16 mouse cellular contexts compared by ENCODE assay signal in the genomic region with DNA sequence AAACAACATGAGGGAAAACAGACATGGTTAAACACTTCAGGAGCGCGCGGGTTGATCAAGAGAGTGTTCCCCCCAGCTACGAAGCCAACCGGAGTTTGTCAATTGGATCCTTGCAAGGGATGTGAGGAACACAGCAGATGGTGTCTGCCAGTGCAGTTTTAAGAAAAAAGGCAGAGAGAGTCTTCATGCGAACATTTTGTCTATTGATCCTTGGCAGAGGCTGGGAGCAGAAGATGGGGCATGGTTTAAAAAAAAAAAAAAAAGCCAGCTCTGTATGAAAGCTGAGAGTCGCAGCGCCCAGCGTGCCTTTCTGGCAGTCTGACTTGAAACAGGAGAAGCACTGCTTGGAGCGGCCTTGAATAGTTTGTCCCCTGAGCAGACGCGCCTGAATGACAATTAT. TPM values are rescaled to one million over a fixed set of nuclear protein-coding genes. Genes with fewer than 3 reads are reported as not detected.
DNase-seq lines count a peak whose midpoint lies in the region; ATAC-seq and TF ChIP-seq lines count a peak whose summit lies in the region.
"Had no signal": no experiment of that assay in that cellular context is flagged by ENCODE, and none has a peak within 500 bp of the region (broad histone marks: within the 10 kb centered on the region; RNA-seq: fewer than 3 reads in every experiment).

No protein-coding gene starts in this region.

- no peak overlapping the region for H3K4me2 ChIP-seq in embryonic facial prominence, embryonic 14.5 days (ENCODE audit: low read depth, low read length)
- H3K4me2 ChIP-seq: hindbrain, embryonic 15.5 days; liver, embryonic 11.5 days; midbrain, embryonic 12.5 days; neural tube, embryonic 13.5 days had no signal

- in situ Hi-C loops in ES-E14 (cut with MboI; ENCODE audit: low sequenced_read_pairs in 2 of 2, unreplicated experiment in 2 of 2): no loop called here

- DNase-seq in gastrocnemius, adult 2 months: peak; percentile 40
- DNase-seq in gastrocnemius, postnatal 10 days: no peak
- DNase-seq in ES-E14 (ENCODE audit: low read depth, low spot score): no peak
- peak; percentile 71 for DNase-seq in embryonic facial prominence, embryonic 14.5 days (ENCODE audit: low spot score)
- peak; percentile 13 for DNase-seq in right cerebral cortex, adult 2 months (ENCODE audit: low spot score in 2 of 2)
- DNase-seq in kidney, postnatal 14 days: no peak
- DNase-seq: heart, adult 11 months; thymus, postnatal 36 days had no signal

- H3K9ac ChIP-seq in ES-E14 (ENCODE audit: insufficient read depth, low read depth, low read length, poor library complexity, severe bottlenecking): no peak overlapping the region
- no peak overlapping the region for H3K9ac ChIP-seq in embryonic facial prominence, embryonic 14.5 days (ENCODE audit: low read depth, low read length)
- H3K9ac ChIP-seq: hindbrain, embryonic 15.5 days; midbrain, embryonic 12.5 days; neural tube, embryonic 13.5 days had no signal

- H3K27ac ChIP-seq in gastrocnemius, adult 2 months: no peak overlapping the region
- H3K27ac ChIP-seq in ES-E14 (ENCODE audit: insufficient read depth, low read depth, low read length, poor library complexity, severe bottlenecking): no peak overlapping the region
- no peak overlapping the region for H3K27ac ChIP-seq in embryonic facial prominence, embryonic 14.5 days (replicated peaks; ENCODE audit: low read depth, low read length)
- H3K27ac ChIP-seq: hindbrain, embryonic 15.5 days; left cerebral cortex, adult 2 months; midbrain, embryonic 12.5 days; neural tube, embryonic 13.5 days had no signal

- H3K4me1 ChIP-seq in ES-E14 (ENCODE audit: control insufficient read depth in 2 of 2, insufficient read depth in 2 of 2, low read length in 2 of 2, poor library complexity in 1 of 2): peaks cover 5 to 6% of the 10 kb centered on the region in 2 experiments
- no peaks in the 10 kb centered on the region for H3K4me1 ChIP-seq in embryonic facial prominence, embryonic 14.5 days (ENCODE audit: control insufficient read depth, insufficient read depth, low read length)
- H3K4me1 ChIP-seq: midbrain, embryonic 12.5 days; neural tube, embryonic 13.5 days had no signal

- intact Hi-C loops in gastrocnemius, adult 2 months (cut with DNase I): no loop called here

- no peaks in the 10 kb centered on the region for H3K36me3 ChIP-seq in ES-E14 (ENCODE audit: control insufficient read depth, insufficient read depth, low read length, poor library complexity, severe bottlenecking)
- H3K36me3 ChIP-seq in embryonic facial prominence, embryonic 14.5 days (ENCODE audit: control insufficient read depth, insufficient read depth, low read length): no peaks in the 10 kb centered on the region
- H3K36me3 ChIP-seq: hindbrain, embryonic 15.5 days; midbrain, embryonic 12.5 days; neural tube, embryonic 13.5 days had no signal

- H3K4me3 ChIP-seq in gastrocnemius, adult 2 months: no peak overlapping the region
- 0 out of 4 replicates have a peak overlapping the region, but pooled peaks of 1 of the 2 experiments have one; percentile 19 for H3K4me3 ChIP-seq in ES-E14 (ENCODE audit: insufficient read depth in 1 of 2, low read depth in 1 of 2, low read length in 2 of 2, poor library complexity in 1 of 2, severe bottlenecking in 1 of 2)
- no peak overlapping the region for H3K4me3 ChIP-seq in embryonic facial prominence, embryonic 14.5 days (ENCODE audit: low read depth, low read length)
- H3K4me3 ChIP-seq: hindbrain, embryonic 15.5 days; left cerebral cortex, adult 2 months; midbrain, embryonic 12.5 days; neural tube, embryonic 13.5 days had no signal

- no peak for ATAC-seq in embryonic facial prominence, embryonic 14.5 days (ENCODE audit: low read depth)
- no peak for ATAC-seq in megakaryocyte-erythroid progenitor cell, adult 5-6 weeks (replicated peaks; ENCODE audit: low FRiP score, low TSS enrichment, poor library complexity, severe bottlenecking)
- ATAC-seq: lung, postnatal 0 days; Patski had no signal

- H3K9me3 ChIP-seq in ES-E14 (ENCODE audit: control insufficient read depth, insufficient read depth, low read depth, low read length): no peaks in the 10 kb centered on the region
- H3K9me3 ChIP-seq in embryonic facial prominence, embryonic 14.5 days (ENCODE audit: control insufficient read depth, low read length): no peaks in the 10 kb centered on the region
- H3K9me3 ChIP-seq: hindbrain, embryonic 15.5 days; midbrain, embryonic 12.5 days; neural tube, embryonic 13.5 days had no signal

- no peaks in the 10 kb centered on the region for H3K27me3 ChIP-seq in embryonic facial prominence, embryonic 14.5 days (replicated peaks; ENCODE audit: control insufficient read depth, insufficient read depth, low read length)
- H3K27me3 ChIP-seq: hindbrain, embryonic 15.5 days; midbrain, embryonic 12.5 days; neural tube, embryonic 13.5 days; Patski had no signal

- TF ChIP-seq CTCF in gastrocnemius, adult 2 months (IDR thresholded peaks at IDR 0.05): no peak

- 45% methylated on average over 12 of the region's 12 CpGs for WGBS in embryonic facial prominence, embryonic 14.5 days

TF ChIP-seq in ES-E14, 5 proteins besides CTCF, POLR2A, EP300 and RAD21:
- TF ChIP-seq MAFK (IDR thresholded peaks at IDR 0.05; ENCODE audit: insufficient read depth, low read depth, low read length) (no peak), CHD2 (IDR thresholded peaks at IDR 0.05; ENCODE audit: low read depth, low read length) (no peak), ZNF384 (IDR thresholded peaks at IDR 0.05; ENCODE audit: low read depth, low read length) (0 out of 2 replicates have a peak, but pooled peaks have one; percentile 14), HCFC1 (IDR thresholded peaks at IDR 0.05; ENCODE audit: borderline replicate concordance, insufficient read depth, low read length) (no peak), ZC3H11A (IDR thresholded peaks at IDR 0.05; ENCODE audit: borderline replicate concordance, low read depth, low read length) (no peak)

RNA-seq across cellular contexts. Expression of a gene that starts 23.3 kb away (rescaled TPM):
- total RNA-seq in gastrocnemius, adult 2 months (2021): 10 to 100 TPM; 24.1 to 24.3 TPM
- total RNA-seq in gastrocnemius, postnatal 10 days (2021): 10 to 100 TPM; 28.7 to 29.8 TPM
- total RNA-seq in ES-E14 (2012; rRNA removed): 49.6 and 53.9 TPM in 2 replicates
- polyA plus RNA-seq in embryonic facial prominence, embryonic 14.5 days (2014; fragmentation: Nextera tagmentation; extraction: Ambion mirVana): 72.3 and 83.0 TPM in 2 replicates
- total RNA-seq in megakaryocyte-erythroid progenitor cell, adult 5-6 weeks (2014; fragmentation: Nextera tagmentation): 20.8 and 35.4 TPM in 2 replicates
- total RNA-seq in megakaryocyte-erythroid progenitor cell, adult 5-6 weeks (2017): 28.5 and 31.1 TPM in 2 replicates

Comparison
In these comparisons a context has a peak if more than half of its experiments do, and no peak if none do; other contexts are left out.
1. DNase-seq: peak in gastrocnemius, adult 2 months (single experiment), embryonic facial prominence, embryonic 14.5 days (single experiment) and right cerebral cortex, adult 2 months (2 of 2); none in gastrocnemius, postnatal 10 days (single experiment), ES-E14 (single experiment) and kidney, postnatal 14 days (single experiment).